Mouse (Mus musculus) liver, adult 2 months (tissue): ENCODE results near the gene Slc34a3.

ENCODE experiments used
- CTCF ChIP-seq: fragments of 200-500 bp; IDR thresholded peaks from 2 replicates; pipeline ENCODE4 v1.5.1; 2011; ENCODE audit warnings: low read depth, low read length, control low read depth
- POLR2A ChIP-seq: fragments of 200-500 bp; IDR thresholded peaks from 2 replicates; pipeline ENCODE4 v1.6.1; 2011; ENCODE audit warnings: low read length, control low read depth; ENCODE audit not compliant: insufficient read depth; ENCODE audit errors: extremely low read depth

DNA sequence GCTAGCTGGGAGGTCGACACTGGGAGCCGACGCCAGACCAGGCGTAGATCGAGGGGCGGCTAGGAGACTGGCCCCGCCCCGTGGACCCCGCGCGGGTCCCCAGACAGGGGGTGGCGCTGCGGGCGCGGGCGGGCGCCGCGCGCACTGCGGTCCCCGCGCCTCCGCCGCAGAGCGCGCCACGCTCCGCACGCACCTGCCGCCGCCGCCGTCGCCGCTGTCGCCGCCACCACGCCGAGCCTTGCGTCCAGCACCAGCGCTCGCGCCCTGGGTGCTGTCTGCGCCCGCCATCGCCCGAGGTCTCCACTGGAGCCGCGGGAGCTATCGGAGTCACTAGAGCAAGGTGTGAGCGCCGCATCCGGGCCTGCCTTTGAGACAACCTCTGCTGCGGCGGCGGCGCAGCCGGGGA, 7.9 kb upstream of the Slc34a3 start, which contains the start of the genes Rnf208 and Cysrt1:
- TF ChIP-seq CTCF (no peak), POLR2A (no peak)
